Mouse (Mus musculus): ENCODE measurements around the gene Cd300e. TPM values are rescaled to one million over a fixed set of nuclear protein-coding genes. Genes with fewer than 3 reads are reported as not detected.

The Cd300e gene
- polyA plus RNA-seq, 1 experiment from 2014 or later: not detected

GRCm38 (mm10) chr11:115091362-115091901 is 29.5 kb upstream of the Cd300e start, which contains the start of gene Rab37:
TSS of gene Rab37 (plus strand) at chr11:115091431.
- peaks cover 7% of the 10 kb centered on the region for H3K27me3 ChIP-seq (ENCODE audit: control insufficient read depth, insufficient read depth, low read length)
- WGBS: 2% methylated on average over 36 of the region's 36 CpGs

GRCm38 (mm10) chr11:115089853-115090252 is 27.9 kb upstream of the Cd300e start:
- no peak for DNase-seq (ENCODE audit: low spot score)
- peaks cover 7% of the 10 kb centered on the region for H3K27me3 ChIP-seq (ENCODE audit: control insufficient read depth, insufficient read depth, low read length)

More at GRCm38 (mm10) chr11:115091362-115091901, 29.5 kb upstream of the Cd300e start, which contains the start of gene Rab37:
- Histone ChIP-seq H3K9ac (replicated peaks; ENCODE audit: low read length) (no peak within 1 kb of the TSS; the same call in 1 of the 2 replicates), H3K27ac (replicated peaks; ENCODE audit: low read depth, low read length) (no peak within 1 kb of the TSS), H3K36me3 (replicated peaks; ENCODE audit: control insufficient read depth, insufficient read depth, low read depth, low read length) (no peaks in the 10 kb centered on the region), H3K4me3 (ENCODE audit: low read depth, low read length) (peak within 1 kb of the TSS; percentile 12; the same call in 1 of the 2 replicates), H3K4me2 (ENCODE audit: low read depth, low read length) (peak within 1 kb of the TSS; percentile 42), H3K4me1 (ENCODE audit: control insufficient read depth, insufficient read depth, low read length) (0 out of 2 replicates have a peak, but pooled peaks cover 4% of the 10 kb centered on the region), H3K9me3 (replicated peaks; ENCODE audit: control insufficient read depth, low read length) (no peaks in the 10 kb centered on the region)
- ATAC-seq (replicated peaks; ENCODE audit: insufficient number of reproducible peaks, low FRiP score, low TSS enrichment, low read depth) (no peak), DNase-seq (ENCODE audit: low spot score) (peak; percentile 67)

GRCm38 (mm10) chr11:115086213-115086612 is 24.2 kb upstream of the Cd300e start:
- DNase-seq (ENCODE audit: low spot score) (no peak), ATAC-seq (replicated peaks; ENCODE audit: insufficient number of reproducible peaks, low FRiP score, low TSS enrichment, low read depth) (no peak)
- no peak overlapping the region for H3K9ac ChIP-seq (replicated peaks; ENCODE audit: low read length)
- no peak overlapping the region for H3K4me3 ChIP-seq (ENCODE audit: low read depth, low read length)
- no peaks in the 10 kb centered on the region for H3K36me3 ChIP-seq (replicated peaks; ENCODE audit: control insufficient read depth, insufficient read depth, low read depth, low read length)
- no peak overlapping the region for H3K27ac ChIP-seq (replicated peaks; ENCODE audit: low read depth, low read length)
- peaks cover 6% of the 10 kb centered on the region for H3K27me3 ChIP-seq (ENCODE audit: control insufficient read depth, insufficient read depth, low read length)
- H3K4me2 ChIP-seq (ENCODE audit: low read depth, low read length): no peak overlapping the region
- WGBS: 61% methylated on average over 7 of the region's 7 CpGs
- no peaks in the 10 kb centered on the region for H3K9me3 ChIP-seq (replicated peaks; ENCODE audit: control insufficient read depth, low read length)
- no peaks in the 10 kb centered on the region for H3K4me1 ChIP-seq (ENCODE audit: control insufficient read depth, insufficient read depth, low read length)

More at GRCm38 (mm10) chr11:115089853-115090252, 27.9 kb upstream of the Cd300e start:
- Histone ChIP-seq H3K27ac (replicated peaks; ENCODE audit: low read depth, low read length) (no peak overlapping the region), H3K36me3 (replicated peaks; ENCODE audit: control insufficient read depth, insufficient read depth, low read depth, low read length) (no peaks in the 10 kb centered on the region), H3K4me3 (ENCODE audit: low read depth, low read length) (no peak overlapping the region), H3K9me3 (replicated peaks; ENCODE audit: control insufficient read depth, low read length) (no peaks in the 10 kb centered on the region), H3K4me2 (ENCODE audit: low read depth, low read length) (no peak overlapping the region), H3K9ac (replicated peaks; ENCODE audit: low read length) (no peak overlapping the region), H3K4me1 (ENCODE audit: control insufficient read depth, insufficient read depth, low read length) (0 out of 2 replicates have a peak, but pooled peaks cover 4% of the 10 kb centered on the region)
- WGBS: 64% methylated on average over 6 of the region's 6 CpGs
- ATAC-seq (replicated peaks; ENCODE audit: insufficient number of reproducible peaks, low FRiP score, low TSS enrichment, low read depth): no peak

- Histone ChIP-seq H3K27ac (replicated peaks; ENCODE audit: low read depth, low read length) (no peak overlapping the region), H3K9ac (replicated peaks; ENCODE audit: low read length) (no peak overlapping the region), H3K4me2 (ENCODE audit: low read depth, low read length) (no peak overlapping the region), H3K4me1 (ENCODE audit: control insufficient read depth, insufficient read depth, low read length) (no peaks in the 10 kb centered on the region), H3K9me3 (replicated peaks; ENCODE audit: control insufficient read depth, low read length) (no peaks in the 10 kb centered on the region), H3K27me3 (ENCODE audit: control insufficient read depth, insufficient read depth, low read length) (peaks cover 4% of the 10 kb centered on the region; the same call in 1 of the 2 replicates), H3K36me3 (replicated peaks; ENCODE audit: control insufficient read depth, insufficient read depth, low read depth, low read length) (no peaks in the 10 kb centered on the region), H3K4me3 (ENCODE audit: low read depth, low read length) (no peak overlapping the region)
- WGBS: 58% methylated on average over 8 of the region's 8 CpGs
- ATAC-seq (replicated peaks; ENCODE audit: insufficient number of reproducible peaks, low FRiP score, low TSS enrichment, low read depth) (no peak), DNase-seq (ENCODE audit: low spot score) (no peak)
Observed at GRCm38 (mm10) chr11:115085064-115085463, 23.1 kb upstream of the Cd300e start.

GRCm38 (mm10) chr11:115084595-115084994 is 22.6 kb upstream of the Cd300e start:
- Histone ChIP-seq H3K4me2 (ENCODE audit: low read depth, low read length) (no peak overlapping the region), H3K27me3 (ENCODE audit: control insufficient read depth, insufficient read depth, low read length) (peaks cover 4% of the 10 kb centered on the region; the same call in 1 of the 2 replicates), H3K27ac (replicated peaks; ENCODE audit: low read depth, low read length) (no peak overlapping the region), H3K4me1 (ENCODE audit: control insufficient read depth, insufficient read depth, low read length) (no peaks in the 10 kb centered on the region), H3K4me3 (ENCODE audit: low read depth, low read length) (no peak overlapping the region), H3K9ac (replicated peaks; ENCODE audit: low read length) (no peak overlapping the region), H3K36me3 (replicated peaks; ENCODE audit: control insufficient read depth, insufficient read depth, low read depth, low read length) (no peaks in the 10 kb centered on the region), H3K9me3 (replicated peaks; ENCODE audit: control insufficient read depth, low read length) (no peaks in the 10 kb centered on the region)
- 38% methylated on average over 12 of the region's 12 CpGs for WGBS
- ATAC-seq (replicated peaks; ENCODE audit: insufficient number of reproducible peaks, low FRiP score, low TSS enrichment, low read depth): no peak
- no peak for DNase-seq (ENCODE audit: low spot score)

GRCm38 (mm10) chr11:115083376-115084139 is 21.6 kb upstream of the Cd300e start:
- H3K27me3 ChIP-seq (ENCODE audit: control insufficient read depth, insufficient read depth, low read length): peaks cover 4% of the 10 kb centered on the region; the same call in 1 of the 2 replicates
- no peak overlapping the region for H3K4me3 ChIP-seq (ENCODE audit: low read depth, low read length)
- H3K27ac ChIP-seq (replicated peaks; ENCODE audit: low read depth, low read length): no peak overlapping the region
- DNase-seq (ENCODE audit: low spot score) (peak; percentile 90), ATAC-seq (replicated peaks; ENCODE audit: insufficient number of reproducible peaks, low FRiP score, low TSS enrichment, low read depth) (0 out of 2 replicates have a peak, but pooled peaks have one; percentile 10)
- H3K36me3 ChIP-seq (replicated peaks; ENCODE audit: control insufficient read depth, insufficient read depth, low read depth, low read length): no peaks in the 10 kb centered on the region
- H3K4me1 ChIP-seq (ENCODE audit: control insufficient read depth, insufficient read depth, low read length): no peaks in the 10 kb centered on the region
- no peak overlapping the region for H3K4me2 ChIP-seq (ENCODE audit: low read depth, low read length)
- H3K9me3 ChIP-seq (replicated peaks; ENCODE audit: control insufficient read depth, low read length): no peaks in the 10 kb centered on the region
- no peak overlapping the region for H3K9ac ChIP-seq (replicated peaks; ENCODE audit: low read length)
- 41% methylated on average over 18 of the region's 18 CpGs for WGBS

GRCm38 (mm10) chr11:115082196-115082595 is 20.2 kb upstream of the Cd300e start:
- no peak overlapping the region for H3K9ac ChIP-seq (replicated peaks; ENCODE audit: low read length)
- H3K9me3 ChIP-seq (replicated peaks; ENCODE audit: control insufficient read depth, low read length): no peaks in the 10 kb centered on the region
- WGBS: 69% methylated on average over 6 of the region's 6 CpGs
- H3K27ac ChIP-seq (replicated peaks; ENCODE audit: low read depth, low read length): no peak overlapping the region
- ATAC-seq (replicated peaks; ENCODE audit: insufficient number of reproducible peaks, low FRiP score, low TSS enrichment, low read depth) (no peak), DNase-seq (ENCODE audit: low spot score) (no peak)
- H3K27me3 ChIP-seq (ENCODE audit: control insufficient read depth, insufficient read depth, low read length): peaks cover 4% of the 10 kb centered on the region; the same call in 1 of the 2 replicates
- H3K4me1 ChIP-seq (ENCODE audit: control insufficient read depth, insufficient read depth, low read length): no peaks in the 10 kb centered on the region
- H3K4me3 ChIP-seq (ENCODE audit: low read depth, low read length): no peak overlapping the region
- no peak overlapping the region for H3K4me2 ChIP-seq (ENCODE audit: low read depth, low read length)
- no peaks in the 10 kb centered on the region for H3K36me3 ChIP-seq (replicated peaks; ENCODE audit: control insufficient read depth, insufficient read depth, low read depth, low read length)

- H3K4me3 ChIP-seq (ENCODE audit: low read depth, low read length): no peak overlapping the region
- H3K36me3 ChIP-seq (replicated peaks; ENCODE audit: control insufficient read depth, insufficient read depth, low read depth, low read length): no peaks in the 10 kb centered on the region
- ATAC-seq (replicated peaks; ENCODE audit: insufficient number of reproducible peaks, low FRiP score, low TSS enrichment, low read depth): no peak
- no peaks in the 10 kb centered on the region for H3K9me3 ChIP-seq (replicated peaks; ENCODE audit: control insufficient read depth, low read length)
- no peak overlapping the region for H3K9ac ChIP-seq (replicated peaks; ENCODE audit: low read length)
- H3K27ac ChIP-seq (replicated peaks; ENCODE audit: low read depth, low read length): no peak overlapping the region
- H3K27me3 ChIP-seq (ENCODE audit: control insufficient read depth, insufficient read depth, low read length): peaks cover 4% of the 10 kb centered on the region; the same call in 1 of the 2 replicates
- DNase-seq (ENCODE audit: low spot score): no peak
- no peaks in the 10 kb centered on the region for H3K4me1 ChIP-seq (ENCODE audit: control insufficient read depth, insufficient read depth, low read length)
- 53% methylated on average over 3 of the region's 3 CpGs for WGBS
- no peak overlapping the region for H3K4me2 ChIP-seq (ENCODE audit: low read depth, low read length)
Observed at GRCm38 (mm10) chr11:115081373-115081772, 19.4 kb upstream of the Cd300e start.

Data from embryonic facial prominence, embryonic 11.5 days (tissue).